Mouse (Mus musculus): ENCODE measurements around the gene Apopt1.
"Not testable (repeated sequence)": the region's sequence is repeated elsewhere in the genome, so short reads cannot be mapped to it uniquely, and the experiment has no call there.

Gene Apopt1

GRCm38 (mm10) chr12:111732921-111733320 lies 19.9 kb downstream of the Apopt1 start:
- in situ Hi-C loops (cut with MboI; ENCODE audit: low pct_unique_long_range_greater_than_20kb in 1 of 2, low sequenced_read_pairs in 2 of 2, unreplicated experiment in 1 of 2), result no loop called here

- in situ Hi-C loops (cut with MboI; ENCODE audit: low pct_unique_long_range_greater_than_20kb in 1 of 2, low sequenced_read_pairs in 2 of 2, unreplicated experiment in 1 of 2), result no loop called here
Measured at GRCm38 (mm10) chr12:111734912-111735311, 21.9 kb downstream of the Apopt1 start.

GRCm38 (mm10) chr12:111736676-111737075 lies 23.6 kb downstream of the Apopt1 start:
- in situ Hi-C loops (cut with MboI; ENCODE audit: low pct_unique_long_range_greater_than_20kb in 1 of 2, low sequenced_read_pairs in 2 of 2, unreplicated experiment in 1 of 2), result not testable (repeated sequence)

- in situ Hi-C loops (cut with MboI; ENCODE audit: low pct_unique_long_range_greater_than_20kb in 1 of 2, low sequenced_read_pairs in 2 of 2, unreplicated experiment in 1 of 2), result no loop called here
Measured at GRCm38 (mm10) chr12:111737370-111737769, 24.3 kb downstream of the Apopt1 start.

GRCm38 (mm10) chr12:111738754-111739153 lies 25.7 kb downstream of the Apopt1 start:
- in situ Hi-C loops (cut with MboI; ENCODE audit: low pct_unique_long_range_greater_than_20kb in 1 of 2, low sequenced_read_pairs in 2 of 2, unreplicated experiment in 1 of 2), result no loop called here

- in situ Hi-C loops (cut with MboI; ENCODE audit: low pct_unique_long_range_greater_than_20kb in 1 of 2, low sequenced_read_pairs in 2 of 2, unreplicated experiment in 1 of 2), result no loop called here
Measured at GRCm38 (mm10) chr12:111741338-111741737, 28.3 kb downstream of the Apopt1 start.

GRCm38 (mm10) chr12:111743419-111743818 lies 30.4 kb downstream of the Apopt1 start:
- in situ Hi-C loops (cut with MboI; ENCODE audit: low pct_unique_long_range_greater_than_20kb in 1 of 2, low sequenced_read_pairs in 2 of 2, unreplicated experiment in 1 of 2), result no loop called here

- in situ Hi-C loops (cut with MboI; ENCODE audit: low pct_unique_long_range_greater_than_20kb in 1 of 2, low sequenced_read_pairs in 2 of 2, unreplicated experiment in 1 of 2), result no loop called here
Measured at GRCm38 (mm10) chr12:111743981-111744423, 30.9 kb downstream of the Apopt1 start.

- in situ Hi-C loops (cut with MboI; ENCODE audit: low pct_unique_long_range_greater_than_20kb in 1 of 2, low sequenced_read_pairs in 2 of 2, unreplicated experiment in 1 of 2), result no loop called here
Measured at GRCm38 (mm10) chr12:111745274-111745673, 32.2 kb downstream of the Apopt1 start.

GRCm38 (mm10) chr12:111746091-111746490 lies 33.0 kb downstream of the Apopt1 start:
- in situ Hi-C loops (cut with MboI; ENCODE audit: low pct_unique_long_range_greater_than_20kb in 1 of 2, low sequenced_read_pairs in 2 of 2, unreplicated experiment in 1 of 2), result no loop called here

GRCm38 (mm10) chr12:111747421-111747820 lies 34.4 kb downstream of the Apopt1 start:
- in situ Hi-C loops (cut with MboI; ENCODE audit: low pct_unique_long_range_greater_than_20kb in 1 of 2, low sequenced_read_pairs in 2 of 2, unreplicated experiment in 1 of 2), result no loop called here

GRCm38 (mm10) chr12:111750739-111751138 lies 37.7 kb downstream of the Apopt1 start:
- in situ Hi-C loops (cut with MboI; ENCODE audit: low pct_unique_long_range_greater_than_20kb in 1 of 2, low sequenced_read_pairs in 2 of 2, unreplicated experiment in 1 of 2), result no loop called here

- in situ Hi-C loops (cut with MboI; ENCODE audit: low pct_unique_long_range_greater_than_20kb in 1 of 2, low sequenced_read_pairs in 2 of 2, unreplicated experiment in 1 of 2), result no loop called here
Measured at GRCm38 (mm10) chr12:111752491-111752890, 39.4 kb downstream of the Apopt1 start.

- in situ Hi-C loops (cut with MboI; ENCODE audit: low pct_unique_long_range_greater_than_20kb in 1 of 2, low sequenced_read_pairs in 2 of 2, unreplicated experiment in 1 of 2), result no loop called here
Measured at GRCm38 (mm10) chr12:111753347-111753746, 40.3 kb downstream of the Apopt1 start.

- in situ Hi-C loops (cut with MboI; ENCODE audit: low pct_unique_long_range_greater_than_20kb in 1 of 2, low sequenced_read_pairs in 2 of 2, unreplicated experiment in 1 of 2), result no loop called here
Measured at GRCm38 (mm10) chr12:111754710-111755109, 41.6 kb downstream of the Apopt1 start.

GRCm38 (mm10) chr12:111755231-111755630 lies 42.2 kb downstream of the Apopt1 start:
- in situ Hi-C loops (cut with MboI; ENCODE audit: low pct_unique_long_range_greater_than_20kb in 1 of 2, low sequenced_read_pairs in 2 of 2, unreplicated experiment in 1 of 2), result no loop called here

GRCm38 (mm10) chr12:111756082-111756697 lies 43.1 kb downstream of the Apopt1 start:
- in situ Hi-C loops (cut with MboI; ENCODE audit: low pct_unique_long_range_greater_than_20kb in 1 of 2, low sequenced_read_pairs in 2 of 2, unreplicated experiment in 1 of 2), result no loop called here

GRCm38 (mm10) chr12:111756698-111757082 lies 43.6 kb downstream of the Apopt1 start:
- in situ Hi-C loops (cut with MboI; ENCODE audit: low pct_unique_long_range_greater_than_20kb in 1 of 2, low sequenced_read_pairs in 2 of 2, unreplicated experiment in 1 of 2), result no loop called here

- in situ Hi-C loops (cut with MboI; ENCODE audit: low pct_unique_long_range_greater_than_20kb in 1 of 2, low sequenced_read_pairs in 2 of 2, unreplicated experiment in 1 of 2), result no loop called here
Measured at GRCm38 (mm10) chr12:111757561-111758325, 44.7 kb downstream of the Apopt1 start.
